Mouse (Mus musculus) spleen, adult 2 months (tissue): ENCODE results near the gene Txnrd2. TPM values are rescaled to one million over a fixed set of nuclear protein-coding genes. Genes with fewer than 3 reads are reported as not detected.

Source experiments
- DNase-seq, 2 experiments: peaks; one replicate each; pipeline versions ENCODE4 v3.0.0 to v3.0.0-alpha.2; 2012 to 2021; ENCODE audit warnings: low spot score in 2 of 2, low read depth in 1 of 2
- H3K27ac ChIP-seq: fragments of 200-500 bp; 2 replicates; pipeline ENCODE4 v1.5.1; 2012; ENCODE audit warnings: low read length, inconsistent platforms; ENCODE audit not compliant: insufficient read depth
- H3K27me3 ChIP-seq: fragments of 200-500 bp; 2 replicates; pipeline ENCODE4 v1.6.1; 2012; ENCODE audit warnings: mild to moderate bottlenecking, moderate library complexity, low read length, inconsistent platforms; ENCODE audit not compliant: control insufficient read depth, insufficient read depth
- H3K36me3 ChIP-seq: fragments of 200-500 bp; 2 replicates; pipeline ENCODE4 v1.6.1; 2012; ENCODE audit warnings: mild to moderate bottlenecking, low read length, inconsistent platforms; ENCODE audit not compliant: control insufficient read depth, insufficient read depth
- H3K4me1 ChIP-seq: fragments of 200-500 bp; 2 replicates; pipeline ENCODE4 v1.6.1; 2011; ENCODE audit warnings: inconsistent platforms; ENCODE audit not compliant: control insufficient read depth, insufficient read depth, insufficient read length
- H3K4me3 ChIP-seq: fragments of 200-500 bp; 2 replicates; pipeline ENCODE4 v1.5.1; 2011; ENCODE audit warnings: mild to moderate bottlenecking, inconsistent platforms; ENCODE audit not compliant: insufficient read depth, insufficient read length; ENCODE audit errors: extremely low read depth
- CTCF ChIP-seq: fragments of 200-500 bp; IDR thresholded peaks from 2 replicates; pipeline ENCODE4 v1.5.1; 2011; ENCODE audit warnings: mild to moderate bottlenecking, inconsistent platforms; ENCODE audit not compliant: insufficient read depth, insufficient read length, insufficient replicate concordance; ENCODE audit errors: extremely low read depth
- POLR2A ChIP-seq: fragments of 200-500 bp; IDR thresholded peaks from 2 replicates; pipeline ENCODE4 v1.6.1; 2011; ENCODE audit warnings: low read depth, low read length, inconsistent platforms
- WGBS: fragments of 180-500 bp; shearing (Covaris S2); methylation state at CpG from one replicate; pipeline ENCODE4 v1.1.7; 2018; 5-methylcytosine and 5-hydroxymethylcytosine counted together
- polyA plus RNA-seq: library from polyadenylated mRNA; depleted of rRNA; stranded (reverse); fragments of >200 nt; gene quantifications from 2 replicates; pipeline ENCODE4 v1.2.3, GENCODE M21; 2012

Txnrd2 gene
- polyA plus RNA-seq, 1 experiment: 29.0 TPM

DNA sequence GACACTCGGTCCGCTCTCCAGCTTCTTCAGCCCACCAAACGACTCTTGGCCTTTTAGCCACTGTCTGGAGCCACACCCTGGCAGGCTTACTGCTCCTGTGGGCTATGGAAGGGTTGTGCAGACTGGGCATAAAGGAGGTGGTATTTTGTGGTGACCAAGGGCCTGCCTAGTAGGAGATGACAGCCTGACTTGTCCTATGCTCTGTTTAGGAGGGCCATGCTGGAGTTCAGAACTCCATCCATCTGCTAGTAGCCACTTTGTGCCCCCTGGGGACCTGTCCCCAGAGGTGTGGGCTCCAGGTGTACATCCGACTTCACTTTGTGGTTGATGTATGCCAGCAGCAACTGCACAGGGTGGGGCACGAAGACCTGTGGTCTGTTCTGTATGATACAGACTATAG is 32.6 kb upstream of the Txnrd2 start:
- H3K27me3 ChIP-seq: no peaks in the 10 kb centered on the region
- DNase-seq: no peak
- H3K27ac ChIP-seq: no peak overlapping the region
- H3K4me3 ChIP-seq: peak overlapping the region; percentile 77; the same call in 1 of the 2 replicates
- H3K36me3 ChIP-seq: peaks cover 4% of the 10 kb centered on the region
- 46% methylated on average over 5 of the region's 5 CpGs for WGBS
- H3K4me1 ChIP-seq: peaks cover 14% of the 10 kb centered on the region
- no peak for TF ChIP-seq POLR2A
- TF ChIP-seq CTCF: no peak

DNA sequence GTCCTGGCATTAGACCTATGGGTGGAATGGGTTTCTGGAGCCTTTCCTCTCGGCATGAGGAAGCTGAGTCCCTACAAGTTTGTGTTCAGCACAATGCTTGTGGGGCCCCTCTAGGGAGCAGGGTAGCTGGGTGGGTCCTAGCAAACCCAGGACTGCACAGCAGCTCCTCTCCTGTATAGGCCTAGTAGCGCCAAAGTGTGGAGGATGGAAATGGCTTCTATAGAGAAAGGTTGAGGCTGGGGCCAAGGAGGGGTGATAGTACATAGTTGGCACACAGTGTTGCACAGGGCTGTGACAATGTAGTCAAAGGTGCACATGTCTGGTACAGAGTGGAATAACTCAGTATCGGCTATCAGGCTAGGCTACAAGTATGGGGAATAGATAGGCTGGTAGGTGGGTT is 32.1 kb upstream of the Txnrd2 start:
- Histone ChIP-seq H3K27ac (no peak overlapping the region), H3K4me3 (peak overlapping the region; percentile 1; the same call in 1 of the 2 replicates), H3K36me3 (peaks cover 4% of the 10 kb centered on the region), H3K4me1 (peaks cover 10% of the 10 kb centered on the region), H3K27me3 (no peaks in the 10 kb centered on the region)
- no peak for DNase-seq
- WGBS: 78% methylated on average over 3 of the region's 3 CpGs
- TF ChIP-seq CTCF (no peak), POLR2A (no peak)

GRCm38 (mm10) chr16:18394777-18395619 is 31.2 kb upstream of the Txnrd2 start:
- WGBS: 85% methylated on average over 11 of the region's 11 CpGs
- Histone ChIP-seq H3K27ac (0 out of 2 replicates have a peak overlapping the region, but pooled peaks have one; percentile 4), H3K27me3 (no peaks in the 10 kb centered on the region), H3K36me3 (peaks cover 4% of the 10 kb centered on the region), H3K4me1 (peaks cover 7% of the 10 kb centered on the region), H3K4me3 (no peak overlapping the region)
- no peak for DNase-seq
- TF ChIP-seq POLR2A (no peak), CTCF (no peak)

DNA sequence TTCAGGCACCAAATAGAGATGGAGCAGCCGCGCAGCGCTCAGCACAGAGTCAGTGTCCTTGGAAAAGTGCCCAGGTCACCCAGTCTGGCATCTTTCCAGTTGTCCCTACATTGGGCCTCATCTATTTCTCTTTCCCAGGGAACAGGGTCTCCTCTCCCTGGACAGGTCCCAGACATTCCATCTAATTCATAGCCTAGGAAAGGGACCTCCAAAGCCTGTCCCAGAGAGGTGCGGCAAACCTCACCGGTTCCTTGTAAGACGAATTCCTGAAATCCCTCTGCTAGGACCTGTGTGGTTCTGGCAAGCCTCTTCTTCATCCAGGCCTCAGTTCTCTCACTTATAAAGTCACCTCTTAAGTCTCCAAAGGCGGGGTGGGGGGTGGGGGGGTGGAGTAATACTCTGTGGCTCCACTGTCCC is 30.6 kb upstream of the Txnrd2 start:
- H3K4me3 ChIP-seq: no peak overlapping the region
- no peak for TF ChIP-seq CTCF
- DNase-seq: no peak
- WGBS: 76% methylated on average over 6 of the region's 7 CpGs
- H3K4me1 ChIP-seq: peaks cover 7% of the 10 kb centered on the region
- no peaks in the 10 kb centered on the region for H3K27me3 ChIP-seq
- H3K27ac ChIP-seq: no peak overlapping the region
- peaks cover 6% of the 10 kb centered on the region for H3K36me3 ChIP-seq

DNA sequence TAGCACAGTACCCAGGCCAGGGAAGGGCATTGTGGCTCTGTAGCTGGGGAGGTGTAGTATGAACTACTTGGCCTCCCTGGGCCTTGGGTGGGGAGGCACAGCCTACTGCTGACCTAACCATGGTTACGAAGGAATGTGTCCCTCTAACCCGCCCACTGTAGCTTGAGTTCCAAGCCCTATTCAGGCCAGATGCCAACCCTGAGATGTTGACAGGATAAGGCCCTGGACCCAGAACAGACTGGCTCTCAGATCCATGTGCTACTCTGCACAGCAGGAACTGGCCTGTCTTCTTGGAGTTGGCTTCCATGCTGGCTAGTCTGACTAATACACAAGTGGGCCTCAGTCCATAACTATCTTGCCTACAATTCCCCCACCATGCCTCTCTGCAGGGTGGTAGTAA is 30.0 kb upstream of the Txnrd2 start:
- peaks cover 7% of the 10 kb centered on the region for H3K4me1 ChIP-seq
- peak overlapping the region; percentile 28; the same call in 1 of the 2 replicates for H3K27ac ChIP-seq
- 68% methylated on average over 2 of the region's 2 CpGs for WGBS
- no peak for DNase-seq
- H3K4me3 ChIP-seq: no peak overlapping the region
- peaks cover 6% of the 10 kb centered on the region for H3K36me3 ChIP-seq
- H3K27me3 ChIP-seq: no peaks in the 10 kb centered on the region
- TF ChIP-seq POLR2A (no peak), CTCF (no peak)

- H3K27me3 ChIP-seq: no peaks in the 10 kb centered on the region
- DNase-seq: no peak
- peaks cover 6% of the 10 kb centered on the region for H3K36me3 ChIP-seq
- WGBS: 94% methylated on average over 27 of the region's 27 CpGs
- H3K4me3 ChIP-seq: no peak overlapping the region
- no peak overlapping the region; the same call in 1 of the 2 replicates for H3K27ac ChIP-seq
- TF ChIP-seq CTCF: no peak
- TF ChIP-seq POLR2A: no peak
- peaks cover 7% of the 10 kb centered on the region for H3K4me1 ChIP-seq
Measured at GRCm38 (mm10) chr16:18396791-18397621, 29.2 kb upstream of the Txnrd2 start.
